Mouse (Mus musculus) cerebellum, adult 11 months (tissue): ENCODE measurements at regions not wholly inside any gene's neighbourhood (a gene's known extent, or its start where the extent isn't known, plus 50 kb on each side); places are given as distances from the start of the nearest gene placed in this dataset.

ENCODE experiments used
- DNase-seq: peaks from one replicate; pipeline ENCODE4 v3.0.0; 2022

DNA sequence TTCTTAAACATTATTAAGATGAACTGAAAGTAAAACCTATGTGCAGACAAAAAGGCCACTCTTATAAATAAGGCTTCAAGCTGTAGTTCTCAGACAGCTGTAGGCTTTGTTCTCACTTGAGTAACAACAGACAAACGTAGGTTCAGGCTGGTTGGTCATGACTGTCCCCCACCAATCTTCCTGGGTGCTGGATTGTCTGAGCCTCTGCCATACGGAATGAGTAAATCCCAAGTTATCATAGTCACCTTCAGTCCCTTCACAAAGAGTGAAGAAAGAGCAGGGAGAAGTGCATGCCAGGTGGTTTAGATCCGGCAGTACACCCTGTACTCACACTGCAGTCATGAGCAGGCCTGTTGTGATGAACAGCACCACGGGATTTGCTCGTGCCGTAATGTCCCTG, 69.0 kb upstream of the Fndc3a start:
- no peak for DNase-seq

DNA sequence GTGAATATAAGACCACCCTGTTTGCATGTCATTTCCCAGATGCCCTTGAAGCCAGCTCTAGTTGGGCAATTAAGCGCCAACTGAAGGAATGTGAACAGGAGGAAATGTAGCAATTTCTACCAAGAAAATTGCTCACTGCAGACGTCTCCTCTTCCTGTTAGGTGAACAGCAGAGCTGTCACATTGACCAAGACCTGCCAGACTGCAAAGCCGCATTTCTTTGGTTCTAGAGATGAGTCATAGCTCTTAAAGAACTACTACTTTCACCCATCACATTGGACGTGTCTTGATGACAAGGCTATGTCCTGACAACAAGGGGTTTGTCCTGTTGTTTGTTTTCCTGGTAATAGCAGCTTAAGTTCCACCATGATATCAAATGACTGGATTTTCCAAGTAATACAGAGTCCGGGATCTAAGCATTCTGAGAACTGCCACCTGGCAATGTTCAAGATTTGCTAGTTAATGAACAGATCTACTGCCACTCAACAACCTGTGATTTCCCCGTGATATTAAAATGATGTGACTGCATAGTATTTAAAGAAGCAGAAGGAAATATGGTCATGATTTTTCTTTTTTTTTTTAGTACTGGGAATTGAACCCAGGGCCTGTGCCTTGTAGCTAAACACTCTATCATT, 68.2 kb upstream of the Fndc3a start:
- DNase-seq = no peak

DNA sequence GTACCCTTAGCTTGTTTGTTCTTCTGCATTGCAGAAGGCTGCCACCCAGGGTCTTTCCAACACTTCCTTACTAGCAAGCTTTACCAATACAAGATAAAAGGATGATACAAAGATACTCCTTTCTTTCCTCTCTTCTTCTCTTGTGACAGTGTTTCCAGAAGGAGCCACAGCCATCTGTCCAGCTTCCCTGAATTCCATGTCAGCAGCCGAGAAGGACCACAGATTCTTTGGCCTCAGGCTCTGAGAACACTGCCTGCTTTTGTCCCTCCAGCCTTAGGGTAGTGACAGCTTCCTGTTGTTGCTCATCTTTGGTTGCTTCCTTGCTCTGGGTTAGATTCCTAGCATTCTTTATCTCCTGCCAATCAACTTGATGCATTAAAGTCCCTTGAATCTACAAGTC, 60.4 kb upstream of the Fndc3a start:
- DNase-seq = no peak

DNA sequence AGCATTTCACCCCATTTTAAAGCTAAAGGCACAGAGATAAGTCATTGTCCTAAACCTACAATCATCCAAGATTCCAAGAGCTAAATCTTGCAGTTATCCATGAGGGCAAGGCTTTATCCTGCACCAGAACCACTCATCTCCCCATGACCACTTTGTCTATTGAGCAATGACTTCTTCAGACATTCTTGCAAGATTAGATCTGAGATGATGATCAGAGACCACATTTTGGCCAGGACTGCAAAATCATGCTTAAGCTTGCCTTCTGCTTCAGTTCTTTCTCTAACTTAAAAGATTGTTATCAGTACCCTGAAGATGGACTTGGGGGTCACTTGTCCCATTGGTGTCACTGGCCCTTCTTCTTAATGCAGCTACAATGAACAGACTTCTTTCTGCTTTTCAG, 50.3 kb upstream of the Fndc3a start:
- no peak for DNase-seq
